Mouse (Mus musculus) liver, postnatal 0 days (tissue): ENCODE data around the gene Gm4450. TPM values are rescaled to one million over a fixed set of nuclear protein-coding genes. Genes with fewer than 3 reads are reported as not detected.
"Not testable (repeated sequence)": the region's sequence is repeated elsewhere in the genome, so short reads cannot be mapped to it uniquely, and the experiment has no call there.

Experiments
- ATAC-seq: fragments of 200-750 bp; cut with Nextera tagmentation; 2 replicates; pipeline ENCODE4 v1.8.0; 2017; ENCODE audit warnings: mild to moderate bottlenecking, moderate library complexity
- DNase-seq: peaks from one replicate; pipeline ENCODE4 v3.0.0-alpha.2; 2016
- H3K27ac ChIP-seq: fragments of 300-500 bp; sonication (generic); 2 replicates; pipeline ENCODE4 v1.5.1; 2014; ENCODE audit warnings: antibody characterized with exemption, moderate library complexity, mild to moderate bottlenecking, low read depth
- H3K27me3 ChIP-seq: fragments of 300-500 bp; sonication (generic); 2 replicates; pipeline ENCODE4 v1.6.1; 2014; ENCODE audit warnings: low read length, control low read depth, mixed read lengths; ENCODE audit not compliant: insufficient read depth
- H3K36me3 ChIP-seq: fragments of 300-500 bp; sonication (generic); replicated peaks from 2 replicates; pipeline ENCODE4 v1.6.1; 2014; ENCODE audit warnings: mild to moderate bottlenecking, control low read depth, low read length, moderate library complexity, mixed read lengths; ENCODE audit not compliant: insufficient read depth
- H3K4me1 ChIP-seq: fragments of 300-500 bp; sonication (generic); 2 replicates; pipeline ENCODE4 v1.6.1; 2014; ENCODE audit warnings: antibody characterized with exemption, mild to moderate bottlenecking, control low read depth; ENCODE audit not compliant: insufficient read depth
- H3K4me2 ChIP-seq: fragments of 300-500 bp; sonication (generic); 2 replicates; pipeline ENCODE4 v1.6.1; 2014; ENCODE audit warnings: low read depth, mild to moderate bottlenecking, low read length, moderate library complexity, mixed read lengths
- H3K4me3 ChIP-seq: fragments of 300-500 bp; sonication (generic); 2 replicates; pipeline ENCODE4 v1.5.1; 2014; ENCODE audit warnings: low read depth, low read length
- H3K9ac ChIP-seq: fragments of 300-500 bp; sonication (generic); replicated peaks from 2 replicates; pipeline ENCODE4 v1.6.1; 2014; ENCODE audit warnings: mild to moderate bottlenecking, moderate library complexity
- H3K9me3 ChIP-seq: fragments of 300-500 bp; sonication (generic); 2 replicates; pipeline ENCODE4 v1.6.1; 2016; ENCODE audit warnings: mild to moderate bottlenecking, control low read depth, low read length, mixed read lengths
- CTCF ChIP-seq: sonication (generic); IDR thresholded peaks from 2 replicates; pipeline ENCODE4 v1.5.1; 2016; ENCODE audit warnings: antibody characterized with exemption, low read depth
- EP300 ChIP-seq: IDR thresholded peaks from 2 replicates; pipeline ENCODE4 v1.6.1; 2016; ENCODE audit warnings: antibody characterized with exemption, low read depth, mild to moderate bottlenecking
- WGBS: fragments of 180-500 bp; shearing (Covaris S2); extraction: QIAGEN DNeasy Blood & Tissue Kit; methylation state at CpG from one replicate; pipeline ENCODE4 v1.1.7; 2014; ENCODE audit not compliant: insufficient replicate concordance; 5-methylcytosine and 5-hydroxymethylcytosine counted together
- polyA plus RNA-seq: library from polyadenylated mRNA; unstranded; fragments of >200 nt; fragmentation: Nextera tagmentation; extraction: Ambion mirVana; gene quantifications from 2 replicates; pipeline ENCODE4 v1.2.1, GENCODE M21; 2015

The Gm4450 gene
- polyA plus RNA-seq, 1 experiment from 2014 or later, result 0.13 TPM

GRCm38 (mm10) chr3:98443149-98443779 lies 13.7 kb downstream of the Gm4450 start:
- H3K4me2 ChIP-seq, H3K27ac ChIP-seq, DNase-seq, H3K36me3 ChIP-seq, H3K9me3 ChIP-seq, H3K27me3 ChIP-seq, H3K4me1 ChIP-seq, H3K4me3 ChIP-seq, H3K9ac ChIP-seq: not testable (repeated sequence)
- peak; percentile 45; the same call in 1 of the 2 replicates for ATAC-seq
- 4% methylated on average over 3 of the region's 3 CpGs for WGBS
- peak; percentile 61 for TF ChIP-seq CTCF

- TF ChIP-seq CTCF, result peak; percentile 31
- not testable (repeated sequence) for H3K4me1 ChIP-seq, H3K4me3 ChIP-seq, H3K36me3 ChIP-seq, DNase-seq, H3K9ac ChIP-seq, ATAC-seq, H3K9me3 ChIP-seq, H3K4me2 ChIP-seq, H3K27ac ChIP-seq, H3K27me3 ChIP-seq
- WGBS, result 25% methylated on average over 3 of the region's 3 CpGs
Measured at GRCm38 (mm10) chr3:98442245-98442644, 14.7 kb downstream of the Gm4450 start.

- WGBS, result 68% methylated on average over 1 of the region's 1 CpGs
- no peak overlapping the region for H3K4me3 ChIP-seq
- no peak for DNase-seq
Measured at GRCm38 (mm10) chr3:98435030-98435429, 21.9 kb downstream of the Gm4450 start.

GRCm38 (mm10) chr3:98434088-98434816 lies 22.7 kb downstream of the Gm4450 start:
- Histone ChIP-seq H3K4me1 (peaks cover 2% of the 10 kb centered on the region; the same call in 1 of the 2 replicates), H3K36me3 (no peaks in the 10 kb centered on the region), H3K9ac (no peak overlapping the region), H3K27me3 (no peaks in the 10 kb centered on the region), H3K27ac (no peak overlapping the region), H3K4me3 (no peak overlapping the region), H3K4me2 (no peak overlapping the region), H3K9me3 (no peaks in the 10 kb centered on the region)
- WGBS, result 56% methylated on average over 1 of the region's 1 CpGs
- TF ChIP-seq CTCF, result no peak
- no peak for DNase-seq
- no peak for ATAC-seq

More at GRCm38 (mm10) chr3:98435030-98435429, 21.9 kb downstream of the Gm4450 start:
- H3K36me3 ChIP-seq, result no peaks in the 10 kb centered on the region
- no peak for TF ChIP-seq CTCF
- TF ChIP-seq EP300, result no peak
- no peak overlapping the region for H3K9ac ChIP-seq
- H3K27me3 ChIP-seq, result no peaks in the 10 kb centered on the region
- no peak overlapping the region for H3K27ac ChIP-seq
- H3K4me1 ChIP-seq, result no peaks in the 10 kb centered on the region
- H3K4me2 ChIP-seq, result no peak overlapping the region
- ATAC-seq, result no peak
- no peaks in the 10 kb centered on the region for H3K9me3 ChIP-seq

GRCm38 (mm10) chr3:98428928-98429525 lies 27.9 kb downstream of the Gm4450 start:
- Histone ChIP-seq H3K4me2 (peak overlapping the region; percentile 77), H3K27ac (no peak overlapping the region), H3K36me3 (no peaks in the 10 kb centered on the region), H3K9ac (no peak overlapping the region), H3K4me3 (no peak overlapping the region), H3K4me1 (peaks cover 17% of the 10 kb centered on the region), H3K27me3 (peaks cover 5% of the 10 kb centered on the region; the same call in 1 of the 2 replicates), H3K9me3 (no peaks in the 10 kb centered on the region)
- WGBS, result 11% methylated on average over 8 of the region's 8 CpGs
- DNase-seq (no peak), ATAC-seq (no peak)
- TF ChIP-seq EP300 (no peak), CTCF (no peak)

- no peak for ATAC-seq
- no peak for TF ChIP-seq EP300
- TF ChIP-seq CTCF, result no peak
- peak overlapping the region; percentile 49 for H3K4me3 ChIP-seq
- H3K27ac ChIP-seq, result no peak overlapping the region
- peak overlapping the region; percentile 77 for H3K4me2 ChIP-seq
- peaks cover 5% of the 10 kb centered on the region; the same call in 1 of the 2 replicates for H3K27me3 ChIP-seq
- H3K9ac ChIP-seq, result peak overlapping the region; percentile 56; the same call in 1 of the 2 replicates
- H3K4me1 ChIP-seq, result peaks cover 17% of the 10 kb centered on the region
- 3% methylated on average over 17 of the region's 17 CpGs for WGBS
- no peaks in the 10 kb centered on the region for H3K36me3 ChIP-seq
- no peak for DNase-seq
- H3K9me3 ChIP-seq, result no peaks in the 10 kb centered on the region
Measured at GRCm38 (mm10) chr3:98428449-98428775, 28.5 kb downstream of the Gm4450 start.
